Mouse (Mus musculus) layer of hippocampus, postnatal 10 days (tissue): ENCODE data around the gene Gm49333. TPM values are rescaled to one million over a fixed set of nuclear protein-coding genes. Genes with fewer than 3 reads are reported as not detected.

Experiments
- DNase-seq, 2 experiments: peaks; one replicate each; pipeline ENCODE4 v3.0.0; 2021; ENCODE audit warnings: low spot score in 2 of 2
- long read RNA-seq: library from polyadenylated mRNA; stranded (forward); transcript quantifications from one replicate; pipeline ENCODE4 v2.0.0, GENCODE M21; 2023
- total RNA-seq, 2 experiments: library from RNA; stranded (reverse); gene quantifications; 2 replicates each; pipeline ENCODE4 v1.2.3; 2021

Gm49333 gene
- total RNA-seq, result under 1 TPM in 1 of 2 experiments, not detected in 1; 0.53 TPM
- long read RNA-seq, partial matches to known transcripts, result 0 of 4 reads
- long read RNA-seq, other reads (novel, unspliced or antisense), result 4 of 4 reads

DNA sequence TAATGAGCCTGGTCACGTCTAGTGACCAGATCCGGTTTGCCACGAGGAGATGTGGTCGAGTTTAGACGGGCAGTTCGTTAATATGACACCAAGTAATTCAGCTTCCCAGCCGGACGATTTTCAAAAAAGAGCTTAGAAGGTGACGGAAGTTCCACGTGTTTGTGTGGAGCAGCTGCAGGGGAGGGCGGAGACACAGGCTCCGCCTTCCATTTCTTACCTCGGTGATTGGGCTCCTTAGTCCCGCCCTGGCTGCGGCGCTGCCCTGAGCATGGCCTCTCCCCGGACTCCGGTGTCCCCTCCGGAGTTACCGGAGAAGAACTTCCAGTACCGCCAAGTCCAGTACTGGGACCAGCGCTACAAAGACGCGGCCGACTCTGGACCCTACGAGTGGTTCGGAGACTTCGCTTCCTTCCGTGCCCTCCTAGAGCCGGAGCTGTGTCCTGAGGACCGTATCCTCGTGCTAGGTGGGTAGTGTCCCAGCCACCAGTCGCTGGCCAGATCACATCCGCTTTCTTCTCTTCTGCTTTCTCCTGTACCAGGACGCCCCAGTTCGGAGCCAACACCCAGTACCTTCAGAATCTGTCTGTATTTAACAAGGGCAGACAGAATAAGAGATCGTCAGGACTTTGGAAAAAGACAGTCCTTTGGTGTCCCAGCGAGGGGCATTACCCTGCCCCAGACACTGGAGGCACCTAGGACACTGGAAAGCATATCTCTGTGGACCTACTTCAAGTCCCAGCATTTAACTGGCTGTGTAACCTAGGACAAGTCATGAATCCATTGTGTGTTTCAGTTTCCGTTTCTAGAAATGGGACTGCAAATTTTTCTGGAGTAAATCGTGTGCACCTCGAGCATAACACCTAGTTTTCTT is at the start of gene Gm49333, which contains the start of the genes Eef1akmt4 and Alg3:
Gm49333 (plus strand) TSS at position 254 of the 871 bp plus-strand sequence.
Eef1akmt4 (plus strand) TSS at position 237 of the 871 bp plus-strand sequence.
Alg3 (minus strand) TSS at position 379 of the 871 bp plus-strand sequence.
- peak; percentile 70 to 77 for DNase-seq

DNA sequence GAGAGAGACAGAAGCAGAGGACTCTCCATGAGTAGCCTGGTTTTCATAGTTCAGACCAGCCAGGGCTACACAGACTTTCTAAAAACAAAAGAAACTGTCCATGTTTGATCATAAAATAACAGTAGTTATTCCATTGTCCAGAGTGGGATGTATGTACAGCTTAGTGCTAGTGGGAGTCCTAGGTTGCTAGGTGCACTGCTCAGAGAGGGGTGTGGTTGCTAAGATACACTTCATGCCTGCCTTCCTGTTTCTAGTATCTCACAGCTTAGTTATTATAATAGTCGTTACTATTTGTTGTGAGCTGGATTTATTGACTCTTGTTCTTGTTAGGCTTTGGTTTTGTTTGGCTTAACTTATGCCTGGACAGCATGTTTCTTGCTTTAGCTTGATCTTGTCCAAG is 46.3 kb upstream of the Gm49333 start:
- no peak for DNase-seq

DNA sequence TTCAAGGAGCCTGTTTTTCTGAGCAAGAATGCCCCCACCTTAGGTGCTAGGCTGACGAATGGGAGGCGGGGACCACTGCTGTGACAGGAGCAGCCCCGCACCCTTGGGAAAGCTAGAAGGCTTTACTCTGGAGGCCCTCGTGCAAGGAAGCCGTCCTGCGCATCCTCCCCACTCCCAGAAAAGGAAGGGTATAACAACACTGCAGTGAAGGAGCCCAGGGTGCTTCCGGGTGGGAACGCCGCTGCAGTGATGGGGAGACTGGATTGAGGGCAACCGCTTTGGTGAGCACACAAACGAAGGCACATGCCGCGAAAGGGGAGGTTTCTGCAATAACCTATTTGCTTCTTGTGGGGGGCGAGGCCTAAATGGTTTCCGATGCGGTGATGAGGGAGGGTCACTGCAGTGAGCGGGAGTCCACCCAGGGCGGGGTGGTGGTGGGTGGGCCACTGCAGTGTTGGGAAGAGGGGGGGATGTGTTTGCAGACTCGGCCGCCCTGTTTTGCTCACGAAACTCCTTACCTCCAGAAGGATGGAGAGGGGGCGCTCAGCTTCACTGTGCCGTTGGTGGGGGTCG is 22.0 kb upstream of the Gm49333 start, which contains the start of gene Vwa5b2:
Vwa5b2 (plus strand) TSS at position 106 of the 573 bp plus-strand sequence.
- peak; percentile 48 for DNase-seq

DNA sequence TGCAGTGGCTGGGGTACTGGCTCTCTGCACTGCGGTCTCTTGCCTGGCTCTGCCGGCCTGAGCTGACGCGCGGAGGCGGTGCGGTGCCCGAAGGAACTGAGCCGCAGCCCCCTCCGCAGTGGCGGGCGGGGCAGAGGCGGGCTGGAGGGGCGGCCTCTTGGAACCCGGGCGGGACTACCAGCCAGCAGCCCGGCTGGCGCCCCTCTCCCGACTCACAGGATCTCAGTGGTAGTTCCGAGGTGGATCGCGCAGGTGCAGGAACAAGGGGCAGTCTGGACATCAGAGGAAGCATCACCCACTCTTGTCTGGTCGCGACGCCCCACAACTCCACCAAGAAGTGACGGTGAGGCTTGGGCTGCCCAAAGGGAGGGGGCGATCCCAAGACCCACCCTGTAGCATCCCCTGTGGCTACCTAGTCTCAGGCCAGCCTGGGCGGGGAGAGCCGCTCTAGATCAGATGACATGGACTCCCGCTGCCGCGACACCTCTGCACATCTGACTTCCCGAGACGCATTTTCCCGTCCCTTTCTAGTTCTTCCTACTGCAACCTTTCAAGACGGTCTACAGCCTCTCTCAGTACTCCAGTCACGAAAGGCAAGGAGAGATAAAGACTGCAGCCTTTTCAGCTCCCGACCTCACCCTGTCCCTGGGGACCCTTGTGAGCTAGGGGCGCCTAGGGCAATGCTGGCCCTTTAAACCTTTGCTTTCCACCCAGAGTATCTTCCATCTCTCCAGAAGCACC is 21.3 kb upstream of the Gm49333 start:
- DNase-seq, result peak in 1 of 2 experiments; percentile 63

DNA sequence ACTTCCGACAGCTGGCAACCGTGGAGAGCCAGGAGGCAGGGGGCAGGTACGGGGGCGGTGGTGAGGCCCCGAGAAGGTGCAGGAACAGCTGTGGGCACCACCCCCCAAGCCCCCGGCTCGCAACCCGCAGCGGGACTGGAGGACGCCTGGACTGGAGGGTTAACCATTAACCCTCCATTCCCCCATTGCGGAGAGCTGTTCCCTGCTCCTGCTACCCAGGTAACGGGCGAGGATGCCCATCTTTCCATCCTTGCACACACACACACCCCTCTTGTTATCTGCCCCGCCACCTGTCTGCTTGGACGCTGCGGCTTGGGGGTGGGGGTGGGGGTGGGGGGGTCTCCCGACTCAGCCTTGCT is 20.8 kb upstream of the Gm49333 start:
- no peak for DNase-seq

DNA sequence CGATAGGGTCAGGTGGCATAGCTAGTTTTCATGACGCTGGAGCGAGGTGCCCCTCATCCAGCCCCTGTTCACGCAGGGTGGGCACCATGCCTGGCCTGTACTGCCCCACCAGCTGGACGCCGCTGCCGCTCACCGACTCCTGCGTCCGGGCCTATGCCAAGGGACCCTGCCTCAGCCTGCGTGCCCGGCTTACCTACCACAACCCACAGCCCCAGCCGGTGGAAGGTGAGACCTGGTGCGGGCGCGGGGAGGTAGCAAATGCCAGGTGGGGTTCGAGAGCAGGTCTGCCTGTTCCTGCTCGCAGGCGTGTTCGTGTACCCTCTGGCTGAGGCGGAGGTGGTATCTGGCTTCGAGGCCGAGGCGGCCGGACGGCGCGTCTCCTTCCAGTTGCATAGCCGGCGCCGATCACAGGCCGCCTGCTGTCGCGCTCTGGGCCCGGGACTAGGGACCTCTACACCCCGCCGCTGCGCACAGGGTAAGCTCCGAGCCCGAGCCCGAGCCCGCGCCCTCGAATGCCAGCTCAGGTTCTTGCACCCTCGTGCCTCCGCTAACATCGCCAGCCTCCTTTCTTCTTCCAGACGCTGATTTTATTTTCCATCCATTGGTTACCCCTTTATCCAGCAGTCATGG is 20.2 kb upstream of the Gm49333 start:
- no peak for DNase-seq

DNA sequence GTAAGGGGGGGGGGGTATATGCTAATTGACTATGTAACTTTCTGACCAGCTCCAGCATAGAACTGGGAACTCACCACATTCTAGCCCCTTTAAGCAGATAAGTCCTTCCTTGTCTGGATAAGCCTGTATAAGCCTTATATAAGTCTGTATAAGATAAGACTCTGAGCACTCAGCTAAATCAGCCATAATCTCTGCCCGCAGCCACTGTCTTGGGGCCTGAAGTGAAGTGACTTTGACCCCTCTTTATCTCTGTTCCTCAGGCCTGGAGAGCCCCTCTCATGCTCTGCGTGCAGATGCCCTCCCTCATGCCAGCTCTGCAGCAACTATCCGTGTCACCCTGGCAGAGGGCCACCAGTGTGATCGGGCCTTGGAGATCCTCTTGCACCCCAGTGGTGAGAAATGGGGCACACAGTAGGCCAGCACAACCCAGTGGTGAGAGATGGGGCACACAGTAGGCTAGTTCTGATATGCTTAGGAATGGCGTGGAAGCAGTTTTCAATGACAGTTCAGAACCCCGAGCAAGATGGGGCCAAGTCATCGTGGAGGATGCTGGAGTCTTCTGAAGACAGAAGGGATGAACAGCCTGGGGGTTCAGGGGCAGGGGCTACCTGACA is 16.2 kb upstream of the Gm49333 start:
- DNase-seq, result no peak

DNA sequence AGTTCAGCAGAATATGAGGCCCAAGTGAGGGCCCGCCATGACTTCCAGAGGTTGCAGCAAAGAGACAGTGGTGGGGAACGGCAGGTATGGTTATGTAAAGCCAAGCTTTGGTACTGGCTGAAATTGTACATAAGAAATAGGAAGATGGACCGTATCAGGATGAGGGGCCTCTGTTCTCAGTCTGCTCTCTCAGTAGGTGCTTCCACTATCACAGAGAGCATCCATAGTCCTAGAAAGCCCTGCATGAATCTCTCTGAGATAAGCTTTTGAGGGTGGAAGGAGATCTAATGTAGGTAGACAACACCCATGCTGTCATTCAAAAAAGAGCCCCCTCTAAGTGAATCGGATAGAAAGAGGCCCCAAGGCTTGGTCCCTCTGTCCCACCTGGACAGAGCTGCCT is 15.7 kb upstream of the Gm49333 start:
- no peak for DNase-seq

DNA sequence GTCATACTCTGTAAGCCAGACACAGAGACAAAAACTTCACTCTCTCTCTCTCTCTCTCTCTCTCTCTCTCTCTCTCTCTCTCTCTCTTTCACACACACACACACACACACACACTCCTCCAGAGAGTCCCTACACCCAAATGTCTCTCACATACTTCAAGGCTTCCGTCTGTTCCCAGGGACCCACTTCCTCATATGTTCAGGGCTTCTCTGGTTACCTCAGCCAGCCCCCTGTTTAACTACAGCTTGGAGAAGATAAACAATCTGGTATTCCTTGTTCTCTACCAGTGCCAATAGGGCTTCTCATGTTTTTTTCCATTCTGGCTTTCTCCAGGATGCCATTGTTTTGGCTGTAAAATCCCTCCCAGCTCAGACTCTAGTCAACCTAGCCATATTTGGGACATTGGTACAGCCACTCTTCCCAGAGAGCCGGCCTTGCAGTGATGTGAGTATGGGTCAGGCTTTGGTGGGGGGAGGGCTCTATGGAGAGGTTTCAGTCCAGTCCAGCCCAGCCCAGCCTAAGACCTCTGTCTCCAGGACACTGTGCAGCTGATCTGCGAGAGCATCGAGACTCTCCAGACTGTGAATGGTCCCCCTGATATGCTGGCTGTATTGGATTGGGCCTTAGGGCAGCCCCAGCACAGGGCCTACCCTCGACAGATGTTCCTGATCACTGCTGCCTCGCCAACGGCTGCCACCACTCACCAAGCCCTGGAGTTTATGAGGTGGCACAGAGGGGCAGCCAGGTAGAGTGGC is 14.5 kb upstream of the Gm49333 start:
- no peak for DNase-seq

DNA sequence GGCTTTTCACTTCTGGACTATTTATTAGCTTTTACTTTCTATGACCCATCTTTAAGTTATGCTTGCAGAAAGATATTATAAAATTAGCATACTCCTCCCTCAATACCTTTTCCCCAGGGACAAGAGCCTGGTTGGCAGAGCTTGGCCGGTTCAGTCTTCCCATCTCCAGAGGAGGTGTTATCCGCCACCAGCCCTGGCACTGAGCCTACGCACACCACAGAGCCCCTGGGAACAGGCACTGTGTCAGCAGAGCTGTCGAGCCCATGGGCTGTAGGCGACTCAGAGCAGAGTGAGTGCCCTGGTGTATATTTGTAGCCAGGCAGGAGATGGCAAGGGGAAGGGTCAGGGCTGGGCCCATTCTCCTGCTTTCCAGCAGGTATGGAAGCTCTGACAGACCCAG is 10.9 kb upstream of the Gm49333 start:
- no peak for DNase-seq

DNA sequence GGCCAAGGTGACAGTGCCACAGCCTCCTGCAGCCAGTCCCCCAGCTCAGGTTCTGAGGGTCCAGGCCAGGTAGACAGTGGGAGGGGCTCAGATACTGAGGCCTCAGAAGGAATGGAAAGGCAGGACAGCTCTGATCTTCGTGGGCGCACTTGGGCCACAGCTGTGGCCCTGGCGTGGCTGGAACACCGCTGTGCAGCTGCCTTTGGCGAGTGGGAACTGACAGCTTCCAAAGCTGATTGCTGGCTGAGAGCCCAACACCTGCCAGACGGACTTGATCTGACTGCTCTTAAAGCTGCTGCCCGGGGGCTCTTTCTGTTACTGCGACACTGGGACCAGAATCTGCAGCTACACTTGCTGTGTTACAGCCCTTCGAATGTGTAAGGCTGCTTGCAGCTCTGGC is 6.7 kb upstream of the Gm49333 start:
- no peak for DNase-seq

DNA sequence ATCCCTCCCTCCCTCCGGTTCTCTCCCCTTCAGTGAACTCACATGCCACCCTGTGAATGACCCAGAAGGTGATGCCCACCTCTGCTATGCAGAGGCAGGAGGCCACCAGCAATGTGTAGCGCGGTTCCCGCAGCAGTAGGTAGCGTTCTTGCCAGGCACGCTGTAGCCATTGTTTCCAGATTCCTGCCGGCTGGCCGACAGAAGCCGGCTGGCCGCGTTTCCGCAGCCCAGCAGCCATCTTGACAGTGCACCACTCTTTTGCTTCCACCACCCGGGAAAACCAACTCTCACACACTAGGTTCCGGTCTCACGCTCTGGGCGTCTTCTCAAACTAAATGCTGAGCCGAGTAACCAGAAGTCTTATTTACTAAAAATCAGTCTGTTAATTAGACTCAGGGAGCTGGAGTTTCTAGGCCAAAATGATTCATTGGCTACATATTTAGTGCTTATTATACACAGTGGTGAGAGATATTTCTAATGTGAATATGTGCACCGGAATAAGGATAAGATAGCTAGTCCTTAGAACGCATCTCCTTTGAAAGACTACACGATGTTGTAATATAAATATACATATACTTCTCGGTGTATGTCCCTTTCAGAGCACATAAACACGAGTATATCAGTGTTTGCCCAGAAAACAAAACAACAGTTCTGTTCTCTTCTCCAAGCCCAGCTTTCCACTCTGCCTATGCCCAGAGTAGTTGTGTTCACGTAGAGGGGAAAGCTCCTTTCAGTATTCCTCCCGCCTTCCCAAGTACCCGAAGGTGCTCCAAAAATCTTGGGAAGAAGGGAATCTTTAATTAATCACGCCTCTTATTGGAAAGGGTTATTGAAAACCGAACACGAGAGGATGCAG is 681 bp upstream of the Gm49333 start:
- DNase-seq, result peak; percentile 82 to 84

DNA sequence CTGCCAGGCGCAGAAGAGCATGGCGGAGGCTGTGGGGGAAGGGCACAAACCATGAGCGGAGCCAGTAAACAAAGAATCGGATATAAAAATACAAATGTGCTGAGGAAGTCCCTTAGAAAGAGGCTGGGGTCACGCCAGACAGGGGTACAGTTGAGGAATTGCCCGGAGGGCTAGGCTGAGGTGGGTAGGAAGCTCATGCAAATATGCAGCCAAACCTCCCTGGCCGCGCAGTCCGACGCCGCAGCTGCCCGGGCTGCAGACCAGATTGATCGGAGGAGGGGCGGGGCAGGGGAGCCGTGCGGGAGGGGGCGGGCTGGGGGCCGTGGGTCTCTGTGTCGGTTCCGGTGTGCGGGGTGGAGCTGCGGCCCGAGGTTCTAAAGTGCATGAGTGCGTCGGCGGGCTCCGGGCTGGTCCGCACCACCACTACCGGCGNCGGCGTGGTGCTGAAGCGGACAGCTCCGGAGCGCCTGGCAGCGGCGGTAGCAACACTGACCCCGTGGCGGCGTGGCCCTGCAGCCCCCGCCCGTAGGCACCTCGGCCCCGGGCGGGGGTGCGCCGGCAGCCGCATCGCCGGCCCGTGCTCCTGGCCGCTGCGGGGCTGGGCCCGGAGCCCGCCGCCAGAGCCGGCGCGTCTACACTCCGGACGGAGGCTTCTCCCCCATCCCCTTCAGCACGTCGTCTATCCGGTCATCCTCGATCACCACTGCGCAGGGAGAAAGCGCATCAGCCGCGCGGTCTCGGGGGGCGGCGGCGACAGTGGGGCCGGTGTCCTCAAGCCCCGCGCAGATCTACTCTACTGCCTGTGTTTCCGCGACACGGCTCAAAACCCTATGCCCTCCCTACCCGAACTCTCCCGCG is 8.4 kb downstream of the Gm49333 start:
- peak; percentile 24 to 39 for DNase-seq

DNA sequence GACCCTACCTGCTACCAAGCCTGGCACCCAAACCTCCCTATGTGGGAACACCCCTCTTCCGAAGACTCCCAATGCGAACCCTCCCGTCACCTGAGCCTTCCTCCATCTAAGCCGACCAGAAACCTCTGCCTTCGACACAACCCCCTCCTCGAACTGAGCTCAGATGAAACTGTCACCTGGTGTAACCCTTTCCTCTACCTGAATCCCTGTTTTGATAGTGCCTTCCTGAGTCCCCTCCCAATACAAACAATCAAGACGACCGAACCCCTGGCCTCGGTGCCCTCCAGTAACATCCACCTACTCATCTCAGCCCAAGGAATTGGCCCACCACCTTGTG is 9.0 kb downstream of the Gm49333 start:
- no peak for DNase-seq

DNA sequence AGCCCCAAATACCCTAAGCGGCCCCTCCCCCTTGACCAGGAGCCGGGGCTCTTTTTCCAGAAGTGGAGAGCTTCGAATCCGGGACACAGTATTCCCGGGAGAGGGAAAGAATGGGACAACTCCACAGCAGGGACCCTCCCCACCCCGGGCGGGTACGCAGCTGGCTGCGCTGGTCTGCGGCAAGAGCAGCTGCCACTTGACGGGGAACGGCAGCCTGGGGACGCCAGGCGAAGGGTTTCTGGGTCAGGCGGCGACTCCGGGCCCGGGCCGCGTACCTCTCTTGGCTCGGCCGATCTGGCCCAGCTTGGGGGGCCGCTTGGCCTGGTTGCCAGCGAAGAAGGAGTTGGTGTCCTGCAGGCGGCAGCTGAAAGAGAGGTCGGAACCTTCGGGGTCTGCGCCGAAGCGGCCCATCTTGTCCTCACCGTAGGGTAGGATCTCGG is 9.4 kb downstream of the Gm49333 start:
- DNase-seq, result peak; percentile 46 to 65

DNA sequence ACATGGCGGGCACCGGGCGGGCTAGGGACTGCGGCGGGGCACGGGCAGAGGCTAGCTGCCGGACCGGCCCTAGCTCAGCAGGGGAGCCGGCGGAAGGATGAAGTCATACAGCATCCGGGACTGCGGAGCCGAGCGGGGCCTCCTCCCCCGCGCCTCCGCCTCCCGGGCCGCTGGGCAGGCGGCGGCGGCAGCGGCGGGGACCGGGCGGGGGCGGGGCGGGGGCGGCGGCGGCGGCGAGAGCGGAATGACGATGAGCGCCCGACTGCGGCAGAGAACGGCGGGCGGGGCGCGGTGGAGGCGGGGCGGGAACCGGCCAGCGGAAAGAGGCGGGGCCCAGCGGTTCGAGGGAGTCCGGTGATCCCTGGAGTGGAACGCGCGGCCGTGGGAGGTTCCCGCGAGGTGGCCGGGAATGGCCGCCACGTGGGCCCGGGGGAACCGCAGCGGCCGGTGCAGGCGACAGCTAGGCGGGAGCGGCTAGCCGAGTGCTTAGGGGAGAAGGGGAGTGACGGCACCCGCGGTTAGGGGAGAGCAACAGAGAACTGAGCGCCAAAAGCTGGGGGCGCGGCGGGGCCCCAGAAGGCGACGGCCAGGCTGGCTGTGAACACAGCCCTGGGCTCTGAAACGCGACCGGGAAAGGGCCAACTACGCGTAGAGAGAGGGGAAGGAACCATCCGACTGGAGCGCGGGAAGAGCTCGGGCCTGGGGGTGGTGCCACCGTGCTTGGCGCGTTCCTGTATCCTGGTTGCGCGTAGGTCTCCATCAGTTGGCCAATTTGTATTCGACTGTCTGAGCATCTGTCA is 10.0 kb downstream of the Gm49333 start, which contains the start of gene Camk2n2:
Camk2n2 (minus strand) TSS at position 97 of the 800 bp plus-strand sequence.
- DNase-seq, result peak; percentile 46 to 67
